Mouse (Mus musculus): ENCODE measurements around the gene Ttc3. TPM values are rescaled to one million over a fixed set of nuclear protein-coding genes. Genes with fewer than 3 reads are reported as not detected.
"Not testable (repeated sequence)": the region's sequence is repeated elsewhere in the genome, so short reads cannot be mapped to it uniquely, and the experiment has no call there.

Ttc3 gene
- polyA plus RNA-seq, 1 experiment, result 16.2 TPM

DNA sequence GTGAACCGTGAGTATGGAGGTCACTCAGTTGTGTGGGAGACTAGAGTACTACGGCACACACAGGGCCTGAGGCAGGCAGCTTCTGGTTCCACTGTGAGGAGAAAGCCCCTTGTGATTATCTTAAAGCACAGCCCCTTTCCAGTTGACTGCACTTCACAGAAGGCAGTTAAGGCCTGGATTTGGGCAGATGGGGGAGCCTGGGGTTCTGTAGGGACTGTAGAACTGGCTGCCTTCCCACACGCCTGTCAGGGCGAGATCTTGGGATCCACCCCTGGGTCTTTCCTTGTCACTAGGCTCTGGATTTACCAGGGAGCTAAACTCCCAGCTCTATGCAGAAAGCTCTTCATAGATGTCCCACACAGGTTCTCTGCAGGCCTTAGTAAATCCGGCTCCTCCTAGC lies 40.0 kb upstream of the Ttc3 start:
- no peak overlapping the region for H3ac ChIP-seq (ENCODE audit: control insufficient read depth, insufficient read length, low read depth)
- H3K4me3 ChIP-seq (ENCODE audit: insufficient read depth, poor library complexity, severe bottlenecking), result no peak overlapping the region
- TF ChIP-seq MYOG (IDR thresholded peaks at IDR 0.05; ENCODE audit: control insufficient read depth, extremely low read depth, insufficient read length) (no peak), CEBPB (IDR thresholded peaks at IDR 0.05; ENCODE audit: low read depth) (no peak), USF1 (IDR thresholded peaks at IDR 0.05; ENCODE audit: low read depth) (no peak), MYOD1 (IDR thresholded peaks at IDR 0.05; ENCODE audit: control insufficient read depth, insufficient read length, low read depth) (no peak), FOSL1 (IDR thresholded peaks at IDR 0.05; ENCODE audit: insufficient read depth, low read length, poor library complexity, severe bottlenecking) (no peak), CTCF (IDR thresholded peaks at IDR 0.05; ENCODE audit: control insufficient read depth, insufficient read depth, insufficient read length) (no peak), MAX (IDR thresholded peaks at IDR 0.05) (no peak)
- no peaks in the 10 kb centered on the region for H3K79me2 ChIP-seq (ENCODE audit: control insufficient read depth, insufficient read depth)
- H3K79me3 ChIP-seq (ENCODE audit: low read depth), result no peaks in the 10 kb centered on the region
- no peaks in the 10 kb centered on the region for H3K27me3 ChIP-seq (ENCODE audit: control insufficient read depth, insufficient read depth, insufficient read length)
- H3K36me3 ChIP-seq (ENCODE audit: control insufficient read depth, insufficient read depth), result no peaks in the 10 kb centered on the region

DNA sequence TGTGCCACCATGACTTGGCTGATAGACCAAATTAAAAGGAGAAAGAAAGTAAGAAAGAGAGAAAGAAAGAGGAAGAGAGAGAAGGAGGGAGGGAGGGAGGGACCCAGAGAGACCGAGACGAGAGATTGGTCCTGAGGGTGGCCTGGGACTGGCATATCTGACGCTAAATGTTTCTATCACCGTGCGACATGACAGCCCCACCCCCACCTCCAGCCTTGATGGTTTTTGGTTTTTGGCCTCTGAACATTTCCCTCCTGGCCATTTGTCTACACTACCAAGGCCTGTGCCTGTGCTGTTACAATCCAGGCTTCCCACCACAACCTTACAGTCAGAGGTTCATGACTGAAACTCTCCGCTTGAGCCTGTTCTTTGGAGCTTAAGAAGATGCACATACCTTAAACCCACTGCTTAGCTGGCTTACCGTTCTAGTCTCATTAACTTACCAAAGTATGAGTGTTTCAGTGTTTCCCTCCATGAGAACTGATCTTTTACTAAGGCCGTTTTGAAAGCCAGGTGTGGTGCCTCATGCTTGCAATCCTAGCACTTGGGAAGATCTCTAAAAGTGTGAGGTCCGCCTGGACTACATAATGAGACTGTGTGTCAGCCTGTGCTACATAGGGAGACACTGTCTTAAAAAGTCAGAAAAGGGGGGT lies 39.1 kb upstream of the Ttc3 start:
- no peaks in the 10 kb centered on the region for H3K27me3 ChIP-seq (ENCODE audit: control insufficient read depth, insufficient read depth, insufficient read length)
- no peak overlapping the region for H3ac ChIP-seq (ENCODE audit: control insufficient read depth, insufficient read length, low read depth)
- no peaks in the 10 kb centered on the region for H3K79me2 ChIP-seq (ENCODE audit: control insufficient read depth, insufficient read depth)
- H3K4me3 ChIP-seq (ENCODE audit: insufficient read depth, poor library complexity, severe bottlenecking), result no peak overlapping the region
- H3K36me3 ChIP-seq (ENCODE audit: control insufficient read depth, insufficient read depth), result no peaks in the 10 kb centered on the region
- TF ChIP-seq MAX (IDR thresholded peaks at IDR 0.05), result no peak
- no peak for TF ChIP-seq CTCF (IDR thresholded peaks at IDR 0.05; ENCODE audit: control insufficient read depth, insufficient read depth, insufficient read length)
- no peak for TF ChIP-seq MYOD1 (IDR thresholded peaks at IDR 0.05; ENCODE audit: control insufficient read depth, insufficient read length, low read depth)
- no peak for TF ChIP-seq CEBPB (IDR thresholded peaks at IDR 0.05; ENCODE audit: low read depth)
- TF ChIP-seq MYOG (IDR thresholded peaks at IDR 0.05; ENCODE audit: control insufficient read depth, extremely low read depth, insufficient read length), result no peak
- TF ChIP-seq FOSL1 (IDR thresholded peaks at IDR 0.05; ENCODE audit: insufficient read depth, low read length, poor library complexity, severe bottlenecking), result no peak
- TF ChIP-seq USF1 (IDR thresholded peaks at IDR 0.05; ENCODE audit: low read depth), result no peak
- H3K79me3 ChIP-seq (ENCODE audit: low read depth), result no peaks in the 10 kb centered on the region

DNA sequence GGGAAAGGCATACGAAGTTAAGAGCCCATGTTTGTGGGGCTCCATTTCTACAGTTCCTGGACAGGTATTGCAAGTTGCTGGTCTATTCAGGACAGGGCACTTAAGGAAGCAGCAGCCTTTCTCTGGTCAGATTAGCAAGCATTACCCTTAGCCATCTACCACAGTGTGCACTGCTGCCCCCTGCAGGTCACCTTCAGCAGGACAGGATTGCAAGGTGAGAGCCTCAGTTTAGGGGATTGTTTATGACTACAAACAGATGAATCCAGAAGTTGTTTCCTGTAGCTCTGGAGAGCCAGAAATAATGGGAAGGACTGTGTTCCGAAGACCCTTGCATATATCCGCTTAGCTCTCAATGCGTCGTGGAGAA lies 38.5 kb upstream of the Ttc3 start:
- TF ChIP-seq MYOG (IDR thresholded peaks at IDR 0.05; ENCODE audit: control insufficient read depth, extremely low read depth, insufficient read length), result no peak
- peak; percentile 69 for TF ChIP-seq CTCF (IDR thresholded peaks at IDR 0.05; ENCODE audit: control insufficient read depth, insufficient read depth, insufficient read length)
- Histone ChIP-seq H3K27me3 (ENCODE audit: control insufficient read depth, insufficient read depth, insufficient read length) (no peaks in the 10 kb centered on the region), H3K79me2 (ENCODE audit: control insufficient read depth, insufficient read depth) (no peaks in the 10 kb centered on the region), H3K79me3 (ENCODE audit: low read depth) (no peaks in the 10 kb centered on the region), H3K36me3 (ENCODE audit: control insufficient read depth, insufficient read depth) (no peaks in the 10 kb centered on the region), H3K4me3 (ENCODE audit: insufficient read depth, poor library complexity, severe bottlenecking) (no peak overlapping the region), H3ac (ENCODE audit: control insufficient read depth, insufficient read length, low read depth) (no peak overlapping the region)

DNA sequence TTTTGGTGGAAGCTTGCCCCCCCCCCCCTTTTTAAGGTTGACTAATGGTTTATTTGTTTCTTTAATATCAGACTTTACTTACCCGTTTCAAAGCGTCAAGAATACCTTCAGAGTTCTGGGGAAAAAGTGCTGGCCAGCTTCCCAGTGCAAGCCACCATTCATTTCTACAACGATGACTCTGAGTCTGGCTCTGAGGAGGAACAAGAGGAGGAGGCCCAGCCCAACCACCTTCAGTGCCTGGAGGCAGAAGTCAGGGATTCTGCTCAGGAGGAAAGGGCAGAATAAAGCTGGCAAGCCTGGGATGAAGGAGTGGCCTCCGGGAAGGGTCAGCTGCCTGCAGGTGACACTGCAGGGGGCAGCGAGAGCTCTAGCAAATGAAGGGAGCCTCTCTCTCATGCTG lies 34.8 kb upstream of the Ttc3 start:
- no peak for TF ChIP-seq CEBPB (IDR thresholded peaks at IDR 0.05; ENCODE audit: low read depth)
- TF ChIP-seq CTCF (IDR thresholded peaks at IDR 0.05; ENCODE audit: control insufficient read depth, insufficient read depth, insufficient read length), result no peak
- no peak for TF ChIP-seq USF1 (IDR thresholded peaks at IDR 0.05; ENCODE audit: low read depth)
- TF ChIP-seq MAX (IDR thresholded peaks at IDR 0.05), result no peak
- TF ChIP-seq MYOG (IDR thresholded peaks at IDR 0.05; ENCODE audit: control insufficient read depth, extremely low read depth, insufficient read length), result no peak
- TF ChIP-seq FOSL1 (IDR thresholded peaks at IDR 0.05; ENCODE audit: insufficient read depth, low read length, poor library complexity, severe bottlenecking), result no peak
- Histone ChIP-seq H3K36me3 (ENCODE audit: control insufficient read depth, insufficient read depth) (no peaks in the 10 kb centered on the region), H3K4me3 (ENCODE audit: insufficient read depth, poor library complexity, severe bottlenecking) (no peak overlapping the region), H3K79me2 (ENCODE audit: control insufficient read depth, insufficient read depth) (no peaks in the 10 kb centered on the region), H3ac (ENCODE audit: control insufficient read depth, insufficient read length, low read depth) (no peak overlapping the region), H3K79me3 (ENCODE audit: low read depth) (no peaks in the 10 kb centered on the region), H3K27me3 (ENCODE audit: control insufficient read depth, insufficient read depth, insufficient read length) (no peaks in the 10 kb centered on the region)

DNA sequence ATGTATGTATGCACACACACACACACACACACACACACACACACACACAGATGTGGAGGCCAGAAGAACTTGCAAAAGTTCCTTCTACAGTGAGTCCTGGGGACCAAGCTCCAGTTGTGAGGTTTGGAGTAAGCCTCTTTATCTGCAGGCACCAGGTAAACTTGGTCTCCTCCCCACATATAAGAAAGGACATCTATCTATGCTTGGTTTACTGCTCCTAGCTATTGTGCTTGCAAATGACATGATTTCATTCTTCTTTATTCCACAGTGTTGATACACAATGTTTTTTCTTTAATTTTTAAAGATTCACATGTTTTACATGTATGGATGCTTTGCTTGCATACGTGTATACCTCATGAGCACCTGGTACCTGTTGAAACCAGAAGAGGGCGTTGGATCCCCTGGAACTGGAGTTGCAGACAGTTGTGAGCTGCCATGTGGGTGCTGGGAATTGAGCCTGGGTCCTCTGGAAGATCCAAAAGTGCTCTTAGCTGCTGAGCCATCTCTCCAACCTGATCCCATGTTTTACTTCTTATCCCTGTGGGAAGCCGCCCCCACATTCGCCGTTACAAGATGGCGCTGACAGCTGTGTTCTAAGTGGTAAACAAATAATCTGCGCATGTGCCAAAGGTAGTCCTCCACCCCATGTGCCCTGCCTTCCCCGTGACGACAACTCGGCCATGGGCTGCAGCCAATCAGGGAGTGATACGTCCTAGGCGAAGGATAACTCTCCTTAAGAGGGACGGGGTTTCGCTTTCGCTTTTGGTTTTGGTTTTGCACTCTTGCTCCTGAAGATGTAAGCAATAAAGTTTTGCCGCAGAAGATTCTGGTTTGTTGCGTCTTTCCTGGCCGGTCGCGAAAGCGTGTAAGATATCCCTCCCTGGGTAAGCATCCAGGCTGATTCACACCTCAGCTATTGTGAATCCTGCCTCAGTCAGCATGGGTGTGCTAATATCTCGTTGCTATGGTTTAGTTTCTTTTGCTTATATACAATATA lies 31.0 kb upstream of the Ttc3 start:
- H3K79me2 ChIP-seq (ENCODE audit: control insufficient read depth, insufficient read depth); H3ac ChIP-seq (ENCODE audit: control insufficient read depth, insufficient read length, low read depth); H3K27me3 ChIP-seq (ENCODE audit: control insufficient read depth, insufficient read depth, insufficient read length); H3K4me3 ChIP-seq (ENCODE audit: insufficient read depth, poor library complexity, severe bottlenecking); H3K79me3 ChIP-seq (ENCODE audit: low read depth); H3K36me3 ChIP-seq (ENCODE audit: control insufficient read depth, insufficient read depth): not testable (repeated sequence)

DNA sequence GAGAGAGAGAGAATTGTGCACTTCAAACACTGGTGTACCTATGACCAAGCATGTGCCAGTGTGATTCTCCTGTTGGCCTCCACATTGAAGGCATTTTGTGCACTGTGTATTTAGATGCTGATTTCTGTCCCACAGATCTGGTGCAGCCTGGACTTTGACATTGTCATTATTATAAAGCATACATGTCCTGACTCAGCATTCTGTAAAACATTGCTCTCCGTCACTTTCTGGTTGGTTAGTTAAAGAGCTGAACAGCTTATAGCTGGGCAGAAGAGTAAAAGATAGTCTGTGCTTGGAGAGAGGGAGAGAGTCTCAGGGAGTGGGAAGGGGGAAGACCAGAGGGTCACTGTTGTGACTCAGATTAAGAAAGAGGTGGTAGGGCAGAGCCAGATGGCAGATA lies 24.7 kb upstream of the Ttc3 start:
- H3K27me3 ChIP-seq (ENCODE audit: control insufficient read depth, insufficient read depth, insufficient read length), result no peaks in the 10 kb centered on the region
- H3K79me2 ChIP-seq (ENCODE audit: control insufficient read depth, insufficient read depth), result no peaks in the 10 kb centered on the region
- no peak overlapping the region for H3ac ChIP-seq (ENCODE audit: control insufficient read depth, insufficient read length, low read depth)
- no peak for TF ChIP-seq CTCF (IDR thresholded peaks at IDR 0.05; ENCODE audit: control insufficient read depth, insufficient read depth, insufficient read length)
- TF ChIP-seq MAX (IDR thresholded peaks at IDR 0.05), result no peak
- no peak for TF ChIP-seq MYOD1 (IDR thresholded peaks at IDR 0.05; ENCODE audit: control insufficient read depth, insufficient read length, low read depth)
- TF ChIP-seq CEBPB (IDR thresholded peaks at IDR 0.05; ENCODE audit: low read depth), result no peak
- TF ChIP-seq FOSL1 (IDR thresholded peaks at IDR 0.05; ENCODE audit: insufficient read depth, low read length, poor library complexity, severe bottlenecking), result no peak
- TF ChIP-seq MYOG (IDR thresholded peaks at IDR 0.05; ENCODE audit: control insufficient read depth, extremely low read depth, insufficient read length), result no peak
- no peak for TF ChIP-seq USF1 (IDR thresholded peaks at IDR 0.05; ENCODE audit: low read depth)
- H3K36me3 ChIP-seq (ENCODE audit: control insufficient read depth, insufficient read depth), result no peaks in the 10 kb centered on the region
- no peak overlapping the region for H3K4me3 ChIP-seq (ENCODE audit: insufficient read depth, poor library complexity, severe bottlenecking)
- H3K79me3 ChIP-seq (ENCODE audit: low read depth), result no peaks in the 10 kb centered on the region

All from C2C12 (cell line).